Mouse (Mus musculus): ENCODE data around the gene Gm20695.

The Gm20695 gene

DNA sequence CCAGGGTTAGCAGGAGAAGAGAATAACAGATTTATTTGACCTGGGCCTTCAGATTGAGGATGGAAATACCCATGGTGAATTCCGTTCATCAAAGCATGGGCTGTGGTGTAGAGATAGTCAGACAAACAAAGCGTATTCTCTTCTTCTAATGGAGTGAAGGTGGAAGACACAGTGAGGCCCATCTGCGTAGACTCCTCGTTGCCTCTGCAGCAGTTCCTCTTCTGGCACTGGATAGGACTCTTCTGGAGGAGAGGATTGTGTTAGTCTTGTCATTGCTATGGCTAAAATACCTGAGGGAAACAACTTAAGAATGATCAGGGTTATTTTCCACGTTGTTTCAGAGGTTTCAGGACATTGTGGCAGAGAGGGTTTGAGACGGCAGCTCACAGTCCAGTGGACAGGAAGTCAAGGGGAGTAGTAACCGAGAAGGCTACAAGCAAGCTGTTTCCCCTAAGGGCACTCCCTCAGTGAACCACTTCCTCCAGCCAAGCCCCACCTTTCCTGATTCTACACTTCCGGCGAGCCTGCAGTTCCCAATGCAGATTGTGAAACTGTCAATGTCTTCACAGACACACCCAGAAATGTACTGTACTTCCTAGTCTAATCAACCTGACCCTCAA lies 10.8 kb downstream of the Gm20695 start:
- DNase-seq (ENCODE audit: low read depth, low spot score), result peak; percentile 72

DNA sequence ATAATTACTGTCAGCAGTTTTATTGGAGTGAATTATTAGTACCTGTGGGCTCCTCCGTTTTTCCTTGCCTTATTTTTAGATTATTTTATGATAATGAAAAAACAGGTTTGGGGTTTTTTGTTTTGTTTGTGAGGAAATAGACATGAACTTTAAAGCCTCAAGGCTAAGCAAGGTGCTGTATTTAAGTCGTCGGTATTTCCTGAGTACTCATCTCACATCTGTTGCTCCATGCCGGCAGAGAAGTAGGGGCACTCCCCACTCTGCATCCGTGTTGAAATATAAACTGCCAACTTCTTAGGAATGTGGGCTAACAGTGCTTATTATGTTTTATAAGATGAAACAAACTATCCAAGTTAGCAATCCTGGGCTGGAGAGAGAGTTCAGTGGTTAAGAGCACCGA lies 11.6 kb downstream of the Gm20695 start:
- peak; percentile 25 for DNase-seq (ENCODE audit: low read depth, low spot score)

DNA sequence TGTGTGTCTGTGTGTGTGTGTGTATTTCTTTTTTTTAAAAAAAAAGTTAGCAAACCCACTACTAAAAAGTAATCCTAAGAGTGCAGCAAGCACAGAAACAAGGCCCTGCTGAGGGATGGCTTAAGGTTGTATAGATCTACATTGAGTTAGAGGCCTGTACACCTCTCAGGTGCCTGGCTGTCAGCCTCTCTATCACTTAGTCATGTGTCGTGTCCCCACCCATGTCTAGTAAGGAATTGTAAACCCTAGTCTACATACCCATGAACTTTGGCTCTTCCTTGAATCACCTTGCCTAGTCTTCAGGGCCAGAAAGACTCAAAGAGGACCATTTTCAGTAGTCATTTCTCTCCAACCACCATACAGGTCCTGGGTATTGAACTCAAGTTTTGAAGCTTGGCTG lies 12.1 kb downstream of the Gm20695 start:
- no peak for DNase-seq (ENCODE audit: low read depth, low spot score)

DNA sequence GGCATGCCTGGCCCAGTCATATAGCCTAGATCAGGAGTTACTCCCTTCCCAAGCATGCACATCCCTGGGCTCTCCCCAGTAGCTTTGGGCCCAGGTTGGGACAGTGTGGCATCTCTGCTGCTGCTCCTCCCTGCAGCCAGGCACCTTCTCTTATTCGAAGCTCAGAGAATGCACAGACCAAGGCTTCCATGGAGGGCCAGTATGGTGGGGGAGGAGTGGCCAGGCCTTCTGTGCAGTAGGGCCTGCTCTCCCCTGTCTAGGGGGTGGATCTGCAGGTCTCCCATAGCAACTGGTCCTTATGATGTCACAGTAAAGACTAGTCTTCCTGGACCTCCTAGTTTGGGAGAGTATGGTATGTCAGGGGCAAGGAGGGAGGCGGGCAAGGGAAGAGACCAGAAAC lies 23.0 kb downstream of the Gm20695 start:
- peak; percentile 7 for DNase-seq (ENCODE audit: low read depth, low spot score)

DNA sequence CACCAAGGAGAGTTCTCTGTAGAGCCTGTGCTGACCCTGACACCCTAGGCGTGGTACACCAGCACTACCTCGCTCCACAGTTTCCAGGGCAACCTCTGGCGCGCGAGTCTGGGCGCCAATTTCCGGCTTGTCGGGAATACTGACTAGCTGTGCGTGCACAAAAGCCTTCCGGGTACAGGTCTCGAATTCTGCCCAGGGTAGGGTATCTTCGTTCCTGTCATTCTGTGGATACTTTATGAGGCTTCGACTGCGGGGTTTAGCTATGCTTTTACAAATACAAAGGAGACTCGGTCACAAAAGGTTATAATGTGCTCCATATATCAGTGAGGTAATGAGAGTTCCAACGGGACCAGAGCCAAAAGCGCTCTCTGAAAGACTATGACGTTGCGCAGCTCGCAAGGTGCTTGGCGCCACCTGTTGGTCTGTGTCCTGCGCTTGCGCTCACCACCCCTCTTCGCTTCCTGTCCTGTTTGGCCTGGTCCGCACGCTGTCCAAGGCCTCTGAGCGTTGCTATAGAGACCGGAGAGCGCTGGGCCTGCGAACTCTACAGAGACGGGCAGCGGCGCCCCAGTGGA lies 24.2 kb downstream of the Gm20695 start, which contains the start of the genes 1700037C18Rik and Cluap1:
TSS of gene 1700037C18Rik (minus strand) at position 153 of the 575 bp plus-strand sequence.
TSS of gene Cluap1 (plus strand) at position 265 of the 575 bp plus-strand sequence.
- peak; percentile 91 for DNase-seq (ENCODE audit: low read depth, low spot score)

DNA sequence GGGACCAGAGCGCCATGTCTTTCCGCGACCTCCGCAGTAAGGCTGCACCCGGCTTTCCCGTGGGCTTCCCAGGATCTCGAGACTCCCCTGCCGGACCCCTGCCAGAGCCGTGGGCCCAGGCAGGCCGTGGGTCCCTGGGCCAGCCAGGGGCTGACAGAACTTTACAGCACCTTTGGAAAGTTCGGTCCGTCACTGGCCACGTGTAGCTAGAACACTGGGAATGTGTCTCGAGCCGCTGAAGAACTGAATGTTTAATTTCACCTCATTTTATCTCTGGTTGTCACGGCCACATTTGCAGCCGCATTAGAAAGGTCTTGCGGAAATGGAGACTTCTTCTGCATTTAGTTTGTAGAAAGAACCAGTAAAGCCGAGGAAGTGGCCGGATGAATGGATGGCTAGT lies 24.7 kb downstream of the Gm20695 start:
- DNase-seq (ENCODE audit: low read depth, low spot score), result no peak

DNA sequence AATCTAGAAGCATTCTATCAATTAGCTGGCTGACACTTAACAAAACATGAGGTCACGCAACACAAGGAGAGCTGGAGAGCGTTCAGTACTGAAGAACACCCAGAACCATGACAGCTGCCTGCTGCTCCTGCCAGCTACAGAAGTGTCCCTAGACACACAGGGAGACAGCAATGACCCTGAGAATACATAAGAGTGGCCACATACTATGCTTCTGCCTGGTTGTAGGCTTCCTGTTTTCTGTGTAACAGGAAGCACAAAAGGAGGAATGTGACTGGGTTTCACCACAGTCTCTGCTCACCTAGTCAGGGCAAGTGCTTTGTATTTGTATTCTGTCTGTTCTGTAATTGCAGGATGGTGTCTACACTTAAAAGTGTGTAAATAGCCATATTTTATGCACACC lies 36.3 kb downstream of the Gm20695 start:
- no peak for DNase-seq (ENCODE audit: low read depth, low spot score)

DNA sequence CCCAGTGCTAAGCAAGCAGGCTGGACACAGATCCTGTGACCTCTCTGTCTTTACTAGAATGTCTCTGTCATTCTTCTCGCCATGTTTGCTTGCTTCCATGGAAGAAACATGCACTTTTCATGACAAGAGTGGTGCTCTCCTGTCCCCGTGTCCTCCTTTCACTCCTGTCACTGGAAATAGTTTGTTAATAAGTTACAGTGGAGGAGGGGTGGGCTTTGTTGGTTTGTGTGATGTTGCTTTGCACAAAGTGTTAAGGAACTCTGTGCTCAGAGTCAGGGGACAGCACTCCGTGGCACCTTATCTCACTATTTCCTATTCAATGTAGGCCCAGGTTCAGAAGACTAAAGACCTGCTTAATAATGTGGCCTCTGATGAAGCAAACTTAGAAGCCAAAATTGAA lies 39.1 kb downstream of the Gm20695 start:
- DNase-seq (ENCODE audit: low read depth, low spot score), result no peak

DNA sequence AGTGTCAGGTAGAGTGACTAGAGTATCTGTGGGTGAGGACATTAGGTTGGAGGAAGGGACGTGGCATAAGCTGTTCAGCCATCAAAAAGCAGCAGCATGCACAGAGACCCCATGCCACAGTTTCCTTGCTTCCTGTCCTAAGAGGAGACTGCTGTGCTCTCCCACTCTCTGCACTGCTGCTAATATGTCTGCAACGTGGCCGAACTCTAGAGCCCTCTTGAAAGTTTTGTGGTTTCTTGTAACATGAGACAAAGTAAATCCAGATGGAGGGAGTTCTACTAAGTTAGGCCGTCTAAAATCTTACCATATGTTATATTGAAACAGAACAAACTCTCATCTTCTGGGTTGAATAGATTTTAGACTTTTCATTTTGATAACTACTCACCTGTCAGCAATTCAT lies 39.5 kb downstream of the Gm20695 start:
- no peak for DNase-seq (ENCODE audit: low read depth, low spot score)

DNA sequence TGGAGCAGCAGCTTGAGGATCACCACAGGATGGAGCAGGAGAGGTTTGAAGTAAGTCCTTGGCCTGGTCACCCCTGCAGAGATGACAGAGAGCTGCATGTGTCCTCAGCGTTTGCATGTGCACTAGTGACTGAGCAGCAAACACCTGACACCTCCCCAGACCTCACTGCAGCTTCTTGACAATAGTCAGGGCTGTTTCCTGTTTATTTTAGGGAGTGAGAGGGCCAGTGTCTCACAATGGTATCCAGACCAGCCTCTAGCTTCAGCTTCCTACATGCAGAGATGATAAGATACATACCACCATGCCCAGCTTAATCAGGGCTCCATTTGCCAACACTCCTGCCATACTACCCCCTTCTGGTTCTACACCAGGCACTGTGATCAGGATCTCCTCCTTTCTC lies 44.1 kb downstream of the Gm20695 start:
- DNase-seq (ENCODE audit: low read depth, low spot score), result no peak

DNA sequence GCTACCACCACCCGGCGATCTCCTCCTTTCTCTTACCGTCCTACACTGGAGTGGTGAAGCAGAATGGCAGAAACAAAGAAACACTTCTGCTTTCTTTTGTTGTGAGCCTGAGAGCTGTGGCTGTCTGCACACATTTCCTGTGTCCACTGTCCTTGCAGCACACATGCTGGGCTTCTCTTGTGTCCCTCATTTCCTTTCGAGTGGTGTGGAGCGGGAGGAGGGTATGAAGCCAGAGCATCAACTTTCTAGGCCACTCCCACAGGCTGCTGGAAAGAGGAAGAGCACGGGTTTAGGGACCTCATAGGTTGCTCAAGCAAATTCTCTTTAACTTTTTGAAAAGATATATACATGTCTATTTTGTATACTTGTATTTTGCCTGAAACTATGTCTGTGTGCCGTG lies 44.7 kb downstream of the Gm20695 start:
- DNase-seq (ENCODE audit: low read depth, low spot score), result no peak

DNA sequence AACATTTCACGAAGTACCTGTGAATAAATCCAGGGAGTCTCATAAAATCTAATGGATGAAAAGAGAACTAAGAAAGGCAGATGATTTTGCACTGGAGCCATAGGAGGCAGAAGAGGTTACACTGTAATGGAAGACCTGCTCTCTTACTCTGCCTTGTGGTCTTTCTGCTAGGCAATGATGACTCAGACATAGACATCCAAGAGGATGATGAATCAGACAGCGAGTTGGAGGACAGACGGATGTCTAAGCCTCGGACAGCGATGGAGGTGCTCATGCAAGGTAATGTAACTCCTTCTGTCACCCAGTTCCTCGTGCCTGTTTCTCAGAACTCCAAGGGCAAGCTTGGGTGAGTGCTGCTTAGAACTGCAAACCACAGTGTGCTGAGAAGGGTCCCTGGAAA lies 49.1 kb downstream of the Gm20695 start:
- no peak for DNase-seq (ENCODE audit: low read depth, low spot score)

DNA sequence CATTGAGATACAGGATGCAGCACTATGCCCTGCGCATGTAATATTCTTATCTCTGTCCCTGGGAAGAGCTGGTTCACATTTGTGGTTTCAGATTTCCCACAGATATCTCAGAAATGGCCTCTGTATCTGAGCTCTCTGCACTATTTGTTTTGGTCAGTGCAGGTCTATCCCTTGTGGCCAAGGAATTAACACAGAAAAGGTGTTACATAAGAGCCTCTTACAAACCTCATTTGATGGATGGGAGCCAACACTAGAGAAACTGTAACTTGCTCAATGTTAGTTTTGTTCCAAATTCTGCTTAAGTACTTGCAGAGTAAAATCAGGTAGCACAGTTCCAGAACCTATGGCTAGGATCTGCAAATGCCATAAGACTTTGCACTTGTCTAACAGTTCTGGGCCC lies 49.6 kb downstream of the Gm20695 start:
- DNase-seq (ENCODE audit: low read depth, low spot score), result no peak

DNA sequence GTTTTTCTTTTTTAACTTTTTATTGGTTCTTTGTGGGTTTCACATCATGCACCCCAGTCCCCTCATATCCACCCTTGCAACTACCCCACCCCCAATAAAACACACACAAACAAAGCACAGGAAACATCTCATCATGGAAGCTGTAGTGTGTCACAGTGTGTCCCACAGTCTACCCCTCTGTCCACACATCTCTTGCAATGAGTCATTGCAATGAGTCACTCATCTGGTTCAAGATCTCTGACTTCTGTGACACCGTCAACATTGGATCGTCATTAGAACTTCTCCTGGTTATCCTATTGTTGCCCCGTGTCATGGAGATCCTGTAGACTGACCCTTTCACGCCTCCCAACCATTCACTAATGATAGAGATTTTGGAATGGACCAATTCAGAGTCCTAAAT lies 50.3 kb downstream of the Gm20695 start:
- no peak for DNase-seq (ENCODE audit: low read depth, low spot score)

DNA sequence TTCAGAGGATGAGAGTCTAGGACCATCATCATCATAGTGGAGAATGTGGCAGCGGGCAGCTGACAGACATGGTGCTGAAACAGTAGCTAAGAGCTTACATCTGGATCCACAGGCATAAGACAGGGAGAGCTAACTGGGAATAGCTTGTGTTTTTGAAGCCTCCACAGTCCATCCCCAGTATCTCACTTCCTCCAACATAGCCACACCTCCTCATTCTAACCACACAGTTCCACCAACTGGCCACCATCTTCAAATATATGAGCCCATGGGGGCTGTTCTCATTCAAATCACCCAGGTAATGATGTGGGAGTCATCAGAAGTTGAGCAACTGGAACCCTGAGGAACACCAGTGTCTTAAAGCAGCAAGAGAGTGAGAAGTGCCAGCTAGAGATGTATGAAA lies 66.7 kb downstream of the Gm20695 start:
- no peak for DNase-seq (ENCODE audit: low read depth, low spot score)

DNA sequence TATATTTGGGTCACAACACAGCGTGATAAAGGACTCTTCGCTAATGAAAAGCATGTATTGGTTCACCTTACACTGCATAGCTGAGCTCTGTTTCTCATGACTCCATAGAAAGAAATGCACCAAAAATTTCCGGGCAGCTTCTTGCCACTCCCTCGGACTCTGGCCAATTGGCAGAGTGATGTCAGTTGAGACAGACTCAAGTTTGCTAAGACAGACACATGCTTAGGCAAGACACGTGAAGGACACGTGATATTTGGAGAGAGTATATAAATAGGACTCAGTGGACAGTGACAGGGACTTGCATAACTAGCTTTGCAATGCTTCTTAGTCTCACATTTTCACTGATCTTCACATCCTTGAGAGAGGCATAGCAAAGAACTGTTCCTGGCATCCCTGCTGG lies 71.9 kb downstream of the Gm20695 start:
- no peak for DNase-seq (ENCODE audit: low read depth, low spot score)

DNA sequence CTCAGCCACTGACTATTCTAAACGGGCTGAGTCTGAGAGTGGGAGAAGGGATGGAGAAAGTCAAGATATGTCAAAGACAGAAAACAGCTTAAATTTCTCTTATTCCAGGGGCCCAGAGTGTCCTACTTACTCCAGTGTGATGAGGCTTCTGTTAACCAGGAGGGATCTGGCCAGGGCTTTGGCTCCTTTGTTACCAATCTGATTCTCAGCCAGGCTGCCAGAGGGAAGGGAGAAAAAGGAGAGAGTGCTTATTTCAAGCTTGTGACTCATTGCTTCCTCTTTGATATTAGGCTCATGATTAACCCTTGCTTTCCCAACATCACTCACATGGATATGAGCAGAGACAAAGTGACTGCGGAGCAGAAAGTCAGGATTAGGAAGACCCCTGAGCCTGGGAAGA lies 74.8 kb downstream of the Gm20695 start:
- no peak for DNase-seq (ENCODE audit: low read depth, low spot score)

DNA sequence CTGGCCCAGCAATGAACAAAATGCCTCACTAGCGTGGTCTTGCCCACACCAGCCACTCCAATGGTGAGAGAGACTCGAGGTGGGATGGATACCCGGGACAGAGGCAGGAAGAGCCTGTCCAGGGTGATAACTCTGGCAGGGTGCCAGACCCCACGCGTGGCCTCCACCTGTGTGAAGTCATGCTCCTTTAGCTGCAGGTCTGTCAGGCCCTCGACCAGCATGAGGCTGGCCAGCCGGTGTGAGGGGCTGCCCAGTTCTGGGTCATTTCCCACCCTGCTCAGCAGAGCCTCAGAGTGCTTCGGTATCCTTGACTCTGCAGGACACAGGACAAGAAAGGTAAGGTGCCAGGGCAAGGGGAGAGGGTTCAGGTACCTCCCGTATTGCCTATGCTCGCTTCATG lies 80.5 kb downstream of the Gm20695 start:
- DNase-seq (ENCODE audit: low read depth, low spot score), result no peak

DNA sequence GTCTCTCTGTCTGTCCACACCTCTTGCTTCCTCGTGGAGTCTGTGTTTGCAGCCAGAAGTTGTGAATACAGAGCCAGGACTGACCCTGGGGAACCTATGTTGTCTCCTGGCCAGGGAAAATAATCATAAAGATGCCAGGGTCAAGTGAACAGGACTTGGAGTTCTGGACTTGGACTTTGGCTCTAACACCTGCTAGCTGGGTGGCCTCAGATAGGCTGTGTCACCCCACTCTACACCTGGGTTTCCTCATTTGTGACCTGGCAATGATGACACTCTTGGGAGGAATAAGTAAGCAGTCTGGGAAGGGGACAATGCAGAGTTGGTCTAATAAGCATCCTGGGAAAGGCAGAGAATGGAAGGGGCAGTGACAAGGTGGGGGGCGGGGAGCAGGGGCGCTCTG lies 81.1 kb downstream of the Gm20695 start:
- no peak for DNase-seq (ENCODE audit: low read depth, low spot score)

Measured in CD4-positive, CD25-positive, alpha-beta regulatory T cell, adult 2 months (primary cell).